Mouse (Mus musculus): Measurements from ENCODE around the gene Gm28053.

DNA sequence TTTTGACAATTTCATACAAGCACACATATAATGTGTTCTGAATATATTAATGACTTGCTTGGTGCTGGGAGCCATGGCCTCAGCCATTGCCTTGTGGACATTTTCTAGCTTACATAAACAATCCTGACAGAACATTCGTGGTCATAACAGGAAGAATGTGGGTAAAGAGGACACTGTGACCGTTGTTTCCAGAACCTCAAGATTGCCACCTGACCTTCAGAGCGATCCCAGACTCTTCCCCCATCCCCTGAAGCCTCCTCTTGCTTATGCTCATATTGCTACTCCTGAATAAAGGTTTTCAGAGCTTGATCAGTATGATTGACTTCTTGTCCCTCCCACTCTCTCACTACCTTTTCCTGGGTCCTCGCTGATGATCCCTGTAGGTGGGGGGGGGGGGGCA is 40.0 kb upstream of the Gm28053 start:
- TF ChIP-seq CTCF (IDR thresholded peaks at IDR 0.05; ENCODE audit: extremely low read depth, insufficient read length, insufficient replicate concordance, low read depth, low read length) (no peak), POLR2A (IDR thresholded peaks at IDR 0.05; ENCODE audit: low read depth, low read length) (no peak)
